Mouse (Mus musculus): Measurements from ENCODE around the gene Fasn.
"Not testable (repeated sequence)": the region's sequence is repeated elsewhere in the genome, so short reads cannot be mapped to it uniquely, and the experiment has no call there.

Fasn gene

GRCm38 (mm10) chr11:120789355-120789754 is 35.0 kb downstream of the Fasn start:
- CTCF ChIA-PET, result interaction anchor here in 2 of 4 experiments (1.0 to 2.2 kb wide), 2 partner anchors 11 to 13 kb away, joined by 3 to 9 read pairs; no protein-coding TSS in a partner anchor
- POLR2A ChIA-PET, result interaction anchor here in 2 of 4 experiments (0.7 to 6.2 kb wide), 4 partner anchors 10 to 200 kb away, joined by 3 to 45 read pairs (median 3); no protein-coding TSS in a partner anchor

- POLR2A ChIA-PET, result interaction anchor here in 3 of 4 experiments (0.7 to 6.2 kb wide), 12 partner anchors 11 to 215 kb away, joined by 3 to 45 read pairs (median 4); partner anchors contain the start of genes Cenpx (in 1 of the 3), Lrrc45 (in 1 of the 3), P4hb (in 1 of the 3) and Rac3 (in 1 of the 3)
Observed at GRCm38 (mm10) chr11:120788460-120788859, 35.9 kb downstream of the Fasn start.

GRCm38 (mm10) chr11:120785145-120785544 is 39.2 kb downstream of the Fasn start:
- POLR2A ChIA-PET, result interaction anchor here (0.6 to 6.2 kb wide), 22 partner anchors 8 to 212 kb away, joined by 3 to 45 read pairs (median 6); partner anchors contain the start of genes Dus1l (in 4 of the 4), P4hb (in 1 of the 4) and Rac3 (in 1 of the 4)

More at GRCm38 (mm10) chr11:120788460-120788859, 35.9 kb downstream of the Fasn start:
- CTCF ChIA-PET, result interaction anchor here (0.7 to 2.0 kb wide), 5 partner anchors 11 to 68 kb away, joined by 3 to 9 read pairs (median 4); no protein-coding TSS in a partner anchor

GRCm38 (mm10) chr11:120784064-120784791 is 40.1 kb downstream of the Fasn start, which contains the start of the genes Rfng and Gps1:
Rfng (minus strand) TSS chr11:120784207.
Gps1 (plus strand) TSS chr11:120784272.
- CTCF ChIA-PET, result interaction anchor here (0.6 to 1.8 kb wide), 9 partner anchors 8 to 685 kb away, joined by 3 to 6 read pairs (median 4); partner anchors contain the start of gene Dus1l (in 1 of the 4)

More at GRCm38 (mm10) chr11:120785145-120785544, 39.2 kb downstream of the Fasn start:
- CTCF ChIA-PET, result interaction anchor here (0.6 to 2.2 kb wide), 8 partner anchors 9 to 341 kb away, joined by 3 to 12 read pairs (median 3); no protein-coding TSS in a partner anchor

GRCm38 (mm10) chr11:120783426-120784063 is 40.8 kb downstream of the Fasn start:
- ChIA-PET CTCF (interaction anchor here in 3 of 4 experiments (0.6 to 1.8 kb wide), 7 partner anchors 12 to 360 kb away, joined by 3 to 6 read pairs (median 4); partner anchors contain the start of gene Dus1l (in 1 of the 3)), POLR2A (interaction anchor here in 3 of 4 experiments (0.5 to 1.6 kb wide), 16 partner anchors 12 to 847 kb away, joined by 3 to 7 read pairs (median 3); partner anchors contain the start of genes Cenpx (in 1 of the 3), Dus1l (in 1 of the 3), Lrrc45 (in 1 of the 3) and Rac3 (in 1 of the 3))

More at GRCm38 (mm10) chr11:120784064-120784791, 40.1 kb downstream of the Fasn start, which contains the start of the genes Rfng and Gps1:
- POLR2A ChIA-PET, result interaction anchor here (0.5 to 3.9 kb wide), 18 partner anchors 8 to 847 kb away, joined by 3 to 27 read pairs (median 4); partner anchors contain the start of genes Dus1l (in 3 of the 4), Rac3 (in 2 of the 4), Cenpx (in 1 of the 4) and Lrrc45 (in 1 of the 4)

- ChIA-PET POLR2A (interaction anchor here in 3 of 4 experiments (0.5 to 1.7 kb wide), 10 partner anchors 14 to 140 kb away, joined by 3 to 5 read pairs (median 3); partner anchors contain the start of genes Cenpx (in 1 of the 3), Hmga1b (in 1 of the 3) and Lrrc45 (in 1 of the 3)), CTCF (interaction anchor here in 3 of 4 experiments (0.8 to 2.1 kb wide), 4 partner anchors 30 to 61 kb away, joined by 3 to 8 read pairs (median 6); no protein-coding TSS in a partner anchor)
Observed at GRCm38 (mm10) chr11:120781361-120781760, 43.0 kb downstream of the Fasn start.

- ChIA-PET POLR2A (interaction anchor here in 2 of 4 experiments (0.7 to 2.1 kb wide), 15 partner anchors 18 to 207 kb away, joined by 3 to 6 read pairs (median 4); partner anchors contain the start of genes Rac3 (in 2 of the 2), Hmga1b (in 1 of the 2), Notum (in 1 of the 2) and P4hb (in 1 of the 2)), CTCF (interaction anchor here (0.6 to 1.9 kb wide), 7 partner anchors 8 to 125 kb away, joined by 3 to 6 read pairs (median 3); no protein-coding TSS in a partner anchor)
Observed at GRCm38 (mm10) chr11:120779876-120780275, 44.5 kb downstream of the Fasn start.

GRCm38 (mm10) chr11:120777123-120777522 is 47.2 kb downstream of the Fasn start:
- POLR2A ChIA-PET, result interaction anchor here in 3 of 4 experiments (0.6 to 3.7 kb wide), 20 partner anchors 8 to 927 kb away, joined by 3 to 39 read pairs (median 4); partner anchors contain the start of genes Rac3 (in 3 of the 3), Cenpx (in 1 of the 3), Lrrc45 (in 1 of the 3) and Nploc4 (in 1 of the 3)

GRCm38 (mm10) chr11:120775774-120776469 is 48.4 kb downstream of the Fasn start:
- ChIA-PET POLR2A (interaction anchor here in 3 of 4 experiments (0.6 to 3.7 kb wide), 44 partner anchors 9 to 370 kb away, joined by 3 to 39 read pairs (median 4); partner anchors contain the start of genes Rac3 (in 3 of the 3), Cenpx (in 2 of the 3), Lrrc45 (in 2 of the 3) and Pycr1 (in 2 of the 3)), CTCF (interaction anchor here (0.5 to 4.5 kb wide), 203 partner anchors 8 to 625 kb away, joined by 3 to 178 read pairs (median 4); partner anchors contain the start of genes Dus1l (in 4 of the 4), Rac3 (in 4 of the 4), Cbr2 (in 3 of the 4) and Cenpx (in 3 of the 4))

More at GRCm38 (mm10) chr11:120777123-120777522, 47.2 kb downstream of the Fasn start:
- CTCF ChIA-PET, result interaction anchor here (0.5 to 4.5 kb wide), 25 partner anchors 8 to 415 kb away, joined by 3 to 178 read pairs (median 10); partner anchors contain the start of genes Rac3 (in 3 of the 4), Cenpx (in 1 of the 4) and Lrrc45 (in 1 of the 4)

GRCm38 (mm10) chr11:120773463-120774190 is 50.7 kb downstream of the Fasn start:
- CTCF ChIA-PET, result interaction anchor here (1.3 to 4.5 kb wide), 9 partner anchors 24 to 53 kb away, joined by 3 to 178 read pairs (median 5); partner anchors contain the start of gene Rac3 (in 3 of the 4)
- POLR2A ChIA-PET, result interaction anchor here in 2 of 4 experiments (1.1 to 1.4 kb wide), 3 partner anchors 24 to 60 kb away, joined by 3 read pairs; partner anchors contain the start of genes Cenpx (in 1 of the 2), Dcxr (in 1 of the 2) and Lrrc45 (in 1 of the 2)

- ChIA-PET POLR2A (interaction anchor here in 2 of 4 experiments (0.7 to 1.2 kb wide), 4 partner anchors 11 to 129 kb away, joined by 3 read pairs; partner anchors contain the start of genes Cenpx (in 1 of the 2), Lrrc45 (in 1 of the 2) and Pycr1 (in 1 of the 2)), CTCF (interaction anchor here (1.3 to 1.9 kb wide), 8 partner anchors 23 to 53 kb away, joined by 3 to 14 read pairs (median 5); partner anchors contain the start of gene Rac3 (in 2 of the 4))
Observed at GRCm38 (mm10) chr11:120772749-120773148, 51.6 kb downstream of the Fasn start.

- ChIA-PET CTCF (interaction anchor here in 2 of 4 experiments (0.8 to 1.3 kb wide), 3 partner anchors 8 to 18 kb away, joined by 3 to 4 read pairs (median 3); no protein-coding TSS in a partner anchor), POLR2A (interaction anchor here in 1 of 4 experiments (1.8 kb wide), 1 partner anchor 48 kb away, joined by 4 read pairs; no protein-coding TSS in a partner anchor)
Observed at GRCm38 (mm10) chr11:120768206-120768605, 56.1 kb downstream of the Fasn start.

GRCm38 (mm10) chr11:120767023-120767422 is 57.3 kb downstream of the Fasn start:
- CTCF ChIA-PET, result interaction anchor here in 3 of 4 experiments (0.8 to 1.4 kb wide), 6 partner anchors 9 to 46 kb away, joined by 3 to 5 read pairs (median 4); no protein-coding TSS in a partner anchor

GRCm38 (mm10) chr11:120763121-120763999 is 61.0 kb downstream of the Fasn start:
- CTCF ChIA-PET, result interaction anchor here in 2 of 4 experiments (0.6 to 1.1 kb wide), 2 partner anchors 13 kb away, joined by 3 read pairs; no protein-coding TSS in a partner anchor
- POLR2A ChIA-PET, result not testable (repeated sequence)

More at GRCm38 (mm10) chr11:120767023-120767422, 57.3 kb downstream of the Fasn start:
- POLR2A ChIA-PET, result interaction anchor here in 1 of 4 experiments (1.8 kb wide), 1 partner anchor 46 kb away, joined by 4 read pairs; no protein-coding TSS in a partner anchor

Measured in embryonic stem cell, embryonic (primary cell).